Mouse (Mus musculus): Measurements from ENCODE around the gene H1foo. TPM values are rescaled to one million over a fixed set of nuclear protein-coding genes. Genes with fewer than 3 reads are reported as not detected.

H1foo gene
- polyA plus RNA-seq, 1 experiment from 2014 or later = not detected

DNA sequence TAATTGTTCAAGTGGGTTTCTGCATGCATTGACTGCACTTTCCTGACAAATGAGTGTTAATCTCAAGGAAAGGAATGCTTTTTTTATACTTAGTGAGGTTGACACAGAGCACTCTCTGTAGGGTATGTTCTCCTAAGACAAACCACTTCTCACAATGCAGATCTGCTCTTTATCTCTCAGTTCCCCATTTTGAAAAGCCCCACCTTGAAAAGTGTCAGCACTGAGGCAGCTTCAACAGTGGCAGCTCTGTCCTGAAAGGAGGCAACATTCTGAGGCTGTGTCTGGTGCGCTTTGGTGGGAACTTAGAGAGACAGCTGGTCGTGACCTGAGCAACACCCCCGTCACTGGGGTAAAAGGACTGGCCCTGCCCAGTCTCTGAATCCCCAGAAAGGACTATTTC is 35.7 kb upstream of the H1foo start:
- Histone ChIP-seq H3K9ac (no peak overlapping the region), H3K9me3 (replicated peaks) (no peaks in the 10 kb centered on the region), H3K4me2 (no peak overlapping the region), H3K4me1 (replicated peaks) (peaks cover 49% of the 10 kb centered on the region), H3K36me3 (no peaks in the 10 kb centered on the region), H3K27me3 (no peaks in the 10 kb centered on the region), H3K4me3 (no peak overlapping the region), H3K27ac (peak overlapping the region; percentile 41)
- no peak for ATAC-seq (replicated peaks; ENCODE audit: insufficient number of reproducible peaks, insufficient read depth, low FRiP score, low read depth)
- 69% methylated on average over 3 of the region's 3 CpGs for WGBS

GRCm38 (mm10) chr6:115909940-115910339 is 34.8 kb upstream of the H1foo start:
- Histone ChIP-seq H3K27ac (peak overlapping the region; percentile 70), H3K9me3 (replicated peaks) (no peaks in the 10 kb centered on the region), H3K4me2 (no peak overlapping the region), H3K4me3 (no peak overlapping the region), H3K4me1 (replicated peaks) (peaks cover 58% of the 10 kb centered on the region), H3K27me3 (no peaks in the 10 kb centered on the region), H3K9ac (no peak overlapping the region), H3K36me3 (no peaks in the 10 kb centered on the region)
- ATAC-seq (replicated peaks; ENCODE audit: insufficient number of reproducible peaks, insufficient read depth, low FRiP score, low read depth) = peak; percentile 65
- 51% methylated on average over 8 of the region's 8 CpGs for WGBS

DNA sequence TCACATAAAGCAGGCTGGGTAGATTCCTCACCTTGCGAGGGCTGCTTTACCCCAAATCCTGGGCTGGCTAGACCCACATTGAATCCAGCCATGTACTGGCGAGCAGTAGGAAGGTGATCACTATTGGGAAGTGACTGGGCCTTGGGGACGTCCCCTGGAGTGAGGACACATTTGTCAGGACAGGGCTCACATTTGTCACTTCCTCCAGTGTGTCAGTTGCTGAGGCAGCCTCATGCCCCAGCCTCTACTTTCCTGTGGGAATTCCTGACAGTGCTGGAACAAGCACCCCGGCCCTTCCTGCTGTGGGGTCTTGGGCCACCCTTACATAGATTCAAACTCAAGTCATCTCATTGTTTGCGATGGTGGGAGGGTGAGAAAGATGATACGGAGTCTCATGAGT is 33.0 kb upstream of the H1foo start:
- Histone ChIP-seq H3K27me3 (no peaks in the 10 kb centered on the region), H3K4me3 (no peak overlapping the region), H3K4me2 (no peak overlapping the region), H3K27ac (peak overlapping the region; percentile 22), H3K4me1 (replicated peaks) (peaks cover 76% of the 10 kb centered on the region), H3K36me3 (no peaks in the 10 kb centered on the region), H3K9ac (no peak overlapping the region), H3K9me3 (replicated peaks) (no peaks in the 10 kb centered on the region)
- ATAC-seq (replicated peaks; ENCODE audit: insufficient number of reproducible peaks, insufficient read depth, low FRiP score, low read depth) = no peak
- 63% methylated on average over 6 of the region's 6 CpGs for WGBS

DNA sequence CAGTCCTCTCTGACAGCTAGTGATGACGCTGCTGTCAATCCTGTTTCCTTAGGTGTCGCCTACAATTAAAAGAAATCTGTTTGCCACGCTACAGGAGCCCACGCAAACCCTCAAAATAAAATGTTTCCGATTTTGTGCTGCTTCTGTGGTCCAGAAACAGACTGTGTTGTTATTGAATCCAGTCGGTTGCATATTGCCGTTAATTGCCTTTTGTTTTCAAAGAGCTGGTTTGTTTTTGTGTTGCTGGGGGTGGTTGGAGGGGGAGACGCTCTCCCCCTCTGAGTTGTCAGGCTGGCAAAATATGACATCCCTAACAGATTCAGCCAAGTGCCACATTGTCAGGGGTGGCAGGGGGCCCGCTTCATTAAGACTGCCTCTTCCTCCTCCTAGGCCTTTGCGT is 31.3 kb upstream of the H1foo start:
- peaks cover 81% of the 10 kb centered on the region for H3K4me1 ChIP-seq (replicated peaks)
- ATAC-seq (replicated peaks; ENCODE audit: insufficient number of reproducible peaks, insufficient read depth, low FRiP score, low read depth) = no peak

DNA sequence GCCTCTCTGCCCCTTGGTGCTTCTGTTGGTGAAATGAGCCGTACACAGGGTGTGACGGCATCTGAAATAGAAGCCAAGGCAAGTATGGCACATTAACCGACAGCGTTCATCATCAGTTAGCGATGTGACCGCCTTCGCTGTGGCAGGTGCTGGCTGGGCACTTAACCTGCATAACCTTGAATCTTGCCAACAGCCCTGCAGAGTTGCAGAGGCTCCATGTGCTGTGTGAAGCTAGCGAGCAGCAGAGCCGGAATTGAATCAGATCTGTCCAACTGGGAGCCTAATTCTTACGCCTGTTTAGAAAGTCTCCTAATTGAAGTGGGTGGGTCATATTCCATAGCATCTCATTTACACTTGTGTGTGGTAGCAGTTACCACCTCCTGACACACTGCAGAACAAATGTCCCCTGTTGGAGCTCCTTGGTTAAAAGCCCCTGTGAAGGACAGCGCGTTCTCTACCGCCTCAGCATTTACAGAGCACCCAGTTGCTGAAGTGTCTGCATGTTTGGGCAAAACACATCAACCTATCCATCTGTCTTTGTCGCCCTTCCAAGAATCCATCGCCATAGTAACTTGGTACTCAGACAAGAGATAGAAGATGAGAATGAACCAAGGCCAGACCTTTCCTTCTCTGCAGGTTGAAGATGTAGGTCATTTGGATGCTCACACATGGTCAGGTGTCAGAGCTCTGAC is 30.1 kb upstream of the H1foo start:
- H3K36me3 ChIP-seq = no peaks in the 10 kb centered on the region
- 78% methylated on average over 15 of the region's 15 CpGs for WGBS
- no peak overlapping the region for H3K9ac ChIP-seq
- no peak overlapping the region for H3K4me2 ChIP-seq
- no peak for ATAC-seq (replicated peaks; ENCODE audit: insufficient number of reproducible peaks, insufficient read depth, low FRiP score, low read depth)
- peaks cover 69% of the 10 kb centered on the region for H3K4me1 ChIP-seq (replicated peaks)
- no peak overlapping the region for H3K4me3 ChIP-seq
- no peaks in the 10 kb centered on the region for H3K9me3 ChIP-seq (replicated peaks)
- peak overlapping the region; percentile 86 for H3K27ac ChIP-seq
- no peaks in the 10 kb centered on the region for H3K27me3 ChIP-seq

More for the DNA sequence above, 31.3 kb upstream of the H1foo start:
- no peaks in the 10 kb centered on the region for H3K9me3 ChIP-seq (replicated peaks)
- no peak overlapping the region for H3K4me3 ChIP-seq
- no peak overlapping the region for H3K4me2 ChIP-seq
- WGBS = 85% methylated on average over 10 of the region's 10 CpGs
- no peaks in the 10 kb centered on the region for H3K27me3 ChIP-seq
- H3K36me3 ChIP-seq = no peaks in the 10 kb centered on the region
- no peak overlapping the region for H3K27ac ChIP-seq
- H3K9ac ChIP-seq = no peak overlapping the region

DNA sequence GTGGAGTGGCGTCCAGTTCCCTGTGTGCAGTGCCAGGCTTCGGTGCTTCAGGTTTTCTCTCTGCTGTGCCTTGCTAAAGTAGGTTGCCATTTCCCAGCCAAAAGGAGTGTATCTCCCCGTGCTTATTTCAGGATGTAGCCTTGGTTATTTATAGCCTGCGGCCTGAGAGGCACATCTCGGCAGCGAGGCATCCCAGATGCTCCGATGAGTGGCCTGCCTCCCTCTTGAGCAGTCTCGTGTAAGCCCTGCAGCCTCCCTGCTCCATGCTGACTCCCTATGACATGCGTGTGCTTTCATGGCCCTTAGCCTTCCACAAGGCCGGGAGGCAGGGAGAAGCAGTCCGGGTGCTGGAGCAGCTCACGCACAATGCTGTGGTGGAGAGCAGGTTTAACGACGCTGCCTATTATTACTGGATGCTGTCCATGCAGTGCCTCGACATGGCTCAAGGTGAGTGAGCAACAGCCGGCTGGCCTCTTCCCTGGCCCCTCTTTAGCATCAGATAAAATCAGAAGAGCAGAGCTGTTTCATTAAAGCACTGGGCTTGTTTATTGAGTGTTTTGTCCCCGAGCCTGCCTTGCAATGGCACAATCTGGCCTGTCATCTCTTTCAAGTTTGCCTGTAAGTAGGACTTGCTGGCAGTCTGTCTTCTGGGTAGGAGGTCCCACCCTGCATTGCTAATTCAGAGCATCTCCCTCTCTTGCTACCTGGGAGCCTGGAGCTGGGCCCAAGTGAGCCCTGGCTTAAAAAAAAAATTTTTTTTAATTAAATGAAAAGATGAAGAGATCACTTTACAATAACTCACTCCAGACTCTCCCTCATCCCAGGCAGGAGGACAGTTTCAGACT is 28.9 kb upstream of the H1foo start:
- Histone ChIP-seq H3K27me3 (no peaks in the 10 kb centered on the region), H3K4me2 (peak overlapping the region; percentile 35), H3K4me3 (no peak overlapping the region), H3K36me3 (no peaks in the 10 kb centered on the region), H3K27ac (peak overlapping the region; percentile 86), H3K9me3 (replicated peaks) (no peaks in the 10 kb centered on the region), H3K9ac (0 out of 2 replicates have a peak overlapping the region, but pooled peaks have one; percentile 23), H3K4me1 (replicated peaks) (peaks cover 69% of the 10 kb centered on the region)
- ATAC-seq (replicated peaks; ENCODE audit: insufficient number of reproducible peaks, insufficient read depth, low FRiP score, low read depth) = peak; percentile 59
- WGBS = 18% methylated on average over 17 of the region's 17 CpGs

- Histone ChIP-seq H3K4me2 (no peak overlapping the region), H3K9ac (no peak overlapping the region), H3K9me3 (replicated peaks) (no peaks in the 10 kb centered on the region), H3K27ac (0 out of 2 replicates have a peak overlapping the region, but pooled peaks have one; percentile 86), H3K4me1 (replicated peaks) (peaks cover 61% of the 10 kb centered on the region), H3K4me3 (no peak overlapping the region), H3K36me3 (no peaks in the 10 kb centered on the region), H3K27me3 (no peaks in the 10 kb centered on the region)
- no peak for ATAC-seq (replicated peaks; ENCODE audit: insufficient number of reproducible peaks, insufficient read depth, low FRiP score, low read depth)
- WGBS = 36% methylated on average over 5 of the region's 5 CpGs
Observed at GRCm38 (mm10) chr6:115916611-115917010, 28.1 kb upstream of the H1foo start.

- H3K4me2 ChIP-seq = no peak overlapping the region
- no peak overlapping the region for H3K27ac ChIP-seq
- no peak for ATAC-seq (replicated peaks; ENCODE audit: insufficient number of reproducible peaks, insufficient read depth, low FRiP score, low read depth)
- H3K36me3 ChIP-seq = no peaks in the 10 kb centered on the region
- peaks cover 49% of the 10 kb centered on the region for H3K4me1 ChIP-seq (replicated peaks)
- no peaks in the 10 kb centered on the region for H3K27me3 ChIP-seq
- 91% methylated on average over 1 of the region's 1 CpGs for WGBS
- no peaks in the 10 kb centered on the region for H3K9me3 ChIP-seq (replicated peaks)
- H3K9ac ChIP-seq = no peak overlapping the region
- no peak overlapping the region for H3K4me3 ChIP-seq
Observed at GRCm38 (mm10) chr6:115918615-115919014, 26.1 kb upstream of the H1foo start.

- 85% methylated on average over 5 of the region's 5 CpGs for WGBS
- H3K4me1 ChIP-seq (replicated peaks) = peaks cover 46% of the 10 kb centered on the region
- no peaks in the 10 kb centered on the region for H3K9me3 ChIP-seq (replicated peaks)
- H3K4me2 ChIP-seq = no peak overlapping the region
- H3K4me3 ChIP-seq = no peak overlapping the region
- no peak overlapping the region for H3K27ac ChIP-seq
- H3K36me3 ChIP-seq = no peaks in the 10 kb centered on the region
- no peak for ATAC-seq (replicated peaks; ENCODE audit: insufficient number of reproducible peaks, insufficient read depth, low FRiP score, low read depth)
- H3K27me3 ChIP-seq = no peaks in the 10 kb centered on the region
- no peak overlapping the region for H3K9ac ChIP-seq
Observed at GRCm38 (mm10) chr6:115919876-115920275, 24.9 kb upstream of the H1foo start.

GRCm38 (mm10) chr6:115924829-115925228 is 19.9 kb upstream of the H1foo start:
- Histone ChIP-seq H3K27me3 (no peaks in the 10 kb centered on the region), H3K4me3 (no peak overlapping the region), H3K9ac (no peak overlapping the region), H3K27ac (no peak overlapping the region), H3K4me1 (replicated peaks) (peaks cover 27% of the 10 kb centered on the region), H3K36me3 (no peaks in the 10 kb centered on the region), H3K9me3 (replicated peaks) (no peaks in the 10 kb centered on the region), H3K4me2 (no peak overlapping the region)
- ATAC-seq (replicated peaks; ENCODE audit: insufficient number of reproducible peaks, insufficient read depth, low FRiP score, low read depth) = peak; percentile 52
- WGBS = 25% methylated on average over 6 of the region's 6 CpGs

DNA sequence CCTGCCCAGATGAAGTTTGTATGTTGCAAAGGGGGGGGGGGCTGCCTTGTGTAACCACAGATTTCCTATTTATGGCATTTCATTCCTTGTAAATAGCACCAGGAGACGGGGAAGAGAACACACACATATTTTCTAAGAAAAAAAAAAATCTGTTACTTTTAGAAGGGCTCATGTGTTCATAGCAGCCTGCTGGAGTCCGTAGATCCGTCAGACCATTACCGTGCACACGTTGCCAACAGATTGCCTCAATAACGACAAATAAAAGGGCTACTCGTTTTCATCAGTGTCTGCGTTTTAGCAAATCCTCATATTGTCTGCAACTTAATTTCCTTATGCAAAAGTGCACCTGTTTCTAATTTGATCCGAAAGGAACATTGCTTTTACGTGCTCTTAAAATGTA is 18.3 kb upstream of the H1foo start:
- no peak overlapping the region for H3K27ac ChIP-seq
- no peak overlapping the region for H3K4me2 ChIP-seq
- H3K9me3 ChIP-seq (replicated peaks) = no peaks in the 10 kb centered on the region
- H3K4me1 ChIP-seq (replicated peaks) = peaks cover 24% of the 10 kb centered on the region
- H3K4me3 ChIP-seq = no peak overlapping the region
- no peak overlapping the region for H3K9ac ChIP-seq
- WGBS = 84% methylated on average over 10 of the region's 10 CpGs
- no peak for ATAC-seq (replicated peaks; ENCODE audit: insufficient number of reproducible peaks, insufficient read depth, low FRiP score, low read depth)
- no peaks in the 10 kb centered on the region for H3K36me3 ChIP-seq
- H3K27me3 ChIP-seq = no peaks in the 10 kb centered on the region

Measured in heart, embryonic 15.5 days (tissue).